Mouse (Mus musculus): ENCODE data around the gene Smc3.
"Not testable (repeated sequence)": the region's sequence is repeated elsewhere in the genome, so short reads cannot be mapped to it uniquely, and the experiment has no call there.

Smc3 gene

GRCm38 (mm10) chr19:53576061-53576460 lies 24.1 kb upstream of the Smc3 start:
- DNase-seq (ENCODE audit: low spot score) = no peak

GRCm38 (mm10) chr19:53577025-53577800 lies 23.0 kb upstream of the Smc3 start:
- DNase-seq (ENCODE audit: low spot score) = no peak

GRCm38 (mm10) chr19:53578597-53579252 lies 21.5 kb upstream of the Smc3 start:
- DNase-seq (ENCODE audit: low spot score) = peak; percentile 78

- not testable (repeated sequence) for DNase-seq (ENCODE audit: low spot score)
Measured at GRCm38 (mm10) chr19:53580271-53580670, 19.9 kb upstream of the Smc3 start.

GRCm38 (mm10) chr19:53587686-53588085 lies 12.5 kb upstream of the Smc3 start:
- not testable (repeated sequence) for DNase-seq (ENCODE audit: low spot score)

GRCm38 (mm10) chr19:53588968-53589367 lies 11.2 kb upstream of the Smc3 start, which contains the start of gene Nutf2-ps1:
Gene Nutf2-ps1, minus strand, starts transcription at chr19:53589068.
- DNase-seq (ENCODE audit: low spot score) = not testable (repeated sequence)

- no peak for DNase-seq (ENCODE audit: low spot score)
Measured at GRCm38 (mm10) chr19:53596723-53597474, 3.3 kb upstream of the Smc3 start.

- DNase-seq (ENCODE audit: low spot score) = peak; percentile 57
Measured at GRCm38 (mm10) chr19:53600549-53601362, 558 bp downstream of the Smc3 start.

GRCm38 (mm10) chr19:53601363-53601655 lies 1.1 kb downstream of the Smc3 start:
- DNase-seq (ENCODE audit: low spot score) = no peak

- no peak for DNase-seq (ENCODE audit: low spot score)
Measured at GRCm38 (mm10) chr19:53608921-53609320, 8.7 kb downstream of the Smc3 start.

GRCm38 (mm10) chr19:53621681-53622080 lies 21.5 kb downstream of the Smc3 start:
- DNase-seq (ENCODE audit: low spot score) = no peak

- no peak for DNase-seq (ENCODE audit: low spot score)
Measured at GRCm38 (mm10) chr19:53638041-53638440, 37.8 kb downstream of the Smc3 start.

GRCm38 (mm10) chr19:53638727-53639126 lies 38.5 kb downstream of the Smc3 start:
- no peak for DNase-seq (ENCODE audit: low spot score)

- no peak for DNase-seq (ENCODE audit: low spot score)
Measured at GRCm38 (mm10) chr19:53644020-53644595, 43.9 kb downstream of the Smc3 start.

- DNase-seq (ENCODE audit: low spot score) = no peak
Measured at GRCm38 (mm10) chr19:53647301-53647700, 47.1 kb downstream of the Smc3 start.

- no peak for DNase-seq (ENCODE audit: low spot score)
Measured at GRCm38 (mm10) chr19:53648056-53648455, 47.9 kb downstream of the Smc3 start.

GRCm38 (mm10) chr19:53648802-53649236 lies 48.6 kb downstream of the Smc3 start:
- DNase-seq (ENCODE audit: low spot score) = peak; percentile 64

GRCm38 (mm10) chr19:53649361-53649760 lies 49.2 kb downstream of the Smc3 start:
- no peak for DNase-seq (ENCODE audit: low spot score)

- DNase-seq (ENCODE audit: low spot score) = no peak
Measured at GRCm38 (mm10) chr19:53649802-53650201, 49.6 kb downstream of the Smc3 start.

GRCm38 (mm10) chr19:53650921-53651320 lies 50.7 kb downstream of the Smc3 start:
- DNase-seq (ENCODE audit: low spot score) = no peak

GRCm38 (mm10) chr19:53652267-53652666 lies 52.1 kb downstream of the Smc3 start:
- no peak for DNase-seq (ENCODE audit: low spot score)
